Mouse (Mus musculus): Measurements from ENCODE around the gene Bsg. TPM values are rescaled to one million over a fixed set of nuclear protein-coding genes. Genes with fewer than 3 reads are reported as not detected.

The Bsg gene
- total and polyA plus RNA-seq, 3 experiments = 318 to 700 (median 346) TPM

DNA sequence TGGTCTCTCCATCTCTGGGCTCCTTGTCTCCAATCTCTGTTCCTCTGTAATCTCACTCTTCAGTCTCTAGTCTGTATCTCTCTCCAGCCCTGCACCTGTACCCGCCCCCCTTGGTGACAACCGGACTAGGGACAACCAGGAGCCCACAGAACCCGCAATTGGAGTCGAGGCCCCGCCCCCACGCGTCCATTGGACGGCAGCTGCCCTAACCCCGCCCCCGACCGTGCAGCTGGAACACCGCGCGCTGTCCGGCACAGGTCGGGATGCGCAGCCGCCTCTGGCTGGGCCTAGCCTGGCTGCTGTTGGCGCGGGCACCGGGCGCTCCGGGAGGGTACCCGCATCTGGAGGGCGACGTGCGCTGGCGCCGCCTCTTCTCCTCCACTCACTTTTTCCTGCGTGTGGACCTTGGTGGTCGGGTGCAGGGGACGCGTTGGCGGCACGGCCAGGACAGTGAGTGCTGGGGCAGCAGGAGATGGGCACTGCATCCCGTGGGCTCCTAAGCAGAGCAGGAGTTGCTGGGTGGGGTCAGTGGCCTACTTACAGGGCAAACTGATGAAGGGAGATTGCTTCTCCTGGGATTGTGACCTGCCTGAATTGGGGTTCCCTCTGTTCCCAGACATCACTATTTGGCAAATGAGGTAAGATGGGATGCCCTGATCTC is 50.7 kb downstream of the Bsg start, which contains the start of gene Fgf22:
Gene Fgf22, plus strand, starts transcription at position 221 of the 661 bp plus-strand sequence.
- DNase-seq (ENCODE audit: low read depth, low spot score) = no peak
- no peak for TF ChIP-seq E2F4 (IDR thresholded peaks at IDR 0.05; ENCODE audit: borderline replicate concordance, low read depth, low read length)
- TF ChIP-seq CHD1 (IDR thresholded peaks at IDR 0.05; ENCODE audit: low read depth, low read length) = no peak
- no peak for TF ChIP-seq NELFE (IDR thresholded peaks at IDR 0.05; ENCODE audit: low read depth, low read length)
- TF ChIP-seq RAD21 (IDR thresholded peaks at IDR 0.05; ENCODE audit: low read depth, low read length) = no peak
- TF ChIP-seq MEF2A (IDR thresholded peaks at IDR 0.05; ENCODE audit: extremely low read depth, insufficient replicate concordance, low read depth, low read length, poor library complexity, severe bottlenecking) = no peak
- no peak for TF ChIP-seq MYC (IDR thresholded peaks at IDR 0.05; ENCODE audit: low read depth, low read length)
- no peak for TF ChIP-seq EP300 (IDR thresholded peaks at IDR 0.05; ENCODE audit: low read depth in 1 of 2, low read length in 2 of 2)
- TF ChIP-seq GATA1 (IDR thresholded peaks at IDR 0.05; ENCODE audit: low read depth, low read length) = no peak
- no peak for TF ChIP-seq TAL1 (IDR thresholded peaks at IDR 0.05; ENCODE audit: low read length)
- no peak for TF ChIP-seq MAZ (IDR thresholded peaks at IDR 0.05; ENCODE audit: low read depth, low read length)
- no peak for TF ChIP-seq USF2 (IDR thresholded peaks at IDR 0.05; ENCODE audit: borderline replicate concordance in 1 of 2, insufficient read depth in 1 of 2, low read depth in 1 of 2, low read length in 2 of 2)
- no peak for TF ChIP-seq UBTF (IDR thresholded peaks at IDR 0.05; ENCODE audit: borderline replicate concordance, insufficient read depth, low read depth, low read length)
- TF ChIP-seq CHD2 (IDR thresholded peaks at IDR 0.05; ENCODE audit: low read length) = no peak
- no peak for TF ChIP-seq POLR2A (IDR thresholded peaks at IDR 0.05; ENCODE audit: control insufficient read depth in 1 of 2, insufficient read depth in 1 of 2, low read depth in 1 of 2, low read length in 2 of 2, poor library complexity in 1 of 2)
- TF ChIP-seq TCF12 (IDR thresholded peaks at IDR 0.05; ENCODE audit: low read depth, low read length) = no peak
- no peak for TF ChIP-seq RCOR1 (IDR thresholded peaks at IDR 0.05; ENCODE audit: low read depth, low read length)
- TF ChIP-seq MXI1 (IDR thresholded peaks at IDR 0.05; ENCODE audit: low read depth, low read length) = no peak
- no peaks in the 10 kb centered on the region for H3K79me2 ChIP-seq (ENCODE audit: control insufficient read depth, insufficient read depth, low read length, poor library complexity)
- H3K9ac ChIP-seq (ENCODE audit: control insufficient read depth, low read depth, low read length, poor library complexity, severe bottlenecking) = no peak within 1 kb of the TSS
- H3K4me1 ChIP-seq (ENCODE audit: control insufficient read depth in 1 of 2, insufficient read depth in 2 of 2, low read length in 2 of 2) = no peaks in the 10 kb centered on the region
- no peak within 1 kb of the TSS for H3K27ac ChIP-seq (ENCODE audit: control insufficient read depth, low read depth, low read length)
- no peaks in the 10 kb centered on the region for H3K9me3 ChIP-seq (replicated peaks; ENCODE audit: insufficient read depth, low read length)
- H3K4me3 ChIP-seq (ENCODE audit: control insufficient read depth in 1 of 2, insufficient read depth in 1 of 2, low read depth in 2 of 2, low read length in 2 of 2) = no peak within 1 kb of the TSS
- H3K27me3 ChIP-seq (ENCODE audit: control insufficient read depth in 1 of 2, insufficient read depth in 2 of 2, low read length in 2 of 2) = no peaks in the 10 kb centered on the region
- H3K36me3 ChIP-seq (ENCODE audit: control insufficient read depth in 1 of 2, insufficient read depth in 2 of 2, low read length in 2 of 2) = peaks cover 0 to 4% of the 10 kb centered on the region in 2 experiments; a peak in 1 of 4 replicates

DNA sequence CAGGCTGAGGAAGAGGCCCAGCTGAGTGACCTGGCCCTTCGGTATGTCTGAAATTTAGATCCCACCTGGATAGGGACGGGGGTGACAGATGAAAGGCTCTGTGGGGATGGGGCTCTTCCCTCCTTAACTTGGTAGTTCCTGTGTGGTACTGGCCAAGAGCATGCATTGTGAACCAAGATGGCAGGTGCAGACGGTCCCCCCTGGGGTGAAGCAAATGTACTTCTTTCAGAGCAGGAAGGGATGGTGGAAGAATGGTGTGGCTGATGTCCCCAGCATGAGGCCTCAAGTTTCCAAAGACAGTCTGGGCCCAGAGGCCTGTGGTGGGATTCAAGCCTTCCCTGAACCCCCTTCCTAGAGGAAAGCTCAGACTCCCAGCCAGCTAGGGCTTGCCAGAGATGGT is 51.6 kb downstream of the Bsg start:
- H3K9me3 ChIP-seq (replicated peaks; ENCODE audit: insufficient read depth, low read length) = no peaks in the 10 kb centered on the region
- DNase-seq (ENCODE audit: low read depth, low spot score) = no peak
- H3K4me1 ChIP-seq (ENCODE audit: control insufficient read depth in 1 of 2, insufficient read depth in 2 of 2, low read length in 2 of 2) = no peaks in the 10 kb centered on the region
- no peaks in the 10 kb centered on the region for H3K79me2 ChIP-seq (ENCODE audit: control insufficient read depth, insufficient read depth, low read length, poor library complexity)
- peaks cover 0 to 4% of the 10 kb centered on the region in 2 experiments; a peak in 1 of 4 replicates for H3K36me3 ChIP-seq (ENCODE audit: control insufficient read depth in 1 of 2, insufficient read depth in 2 of 2, low read length in 2 of 2)
- no peak overlapping the region for H3K9ac ChIP-seq (ENCODE audit: control insufficient read depth, low read depth, low read length, poor library complexity, severe bottlenecking)
- no peak overlapping the region for H3K4me3 ChIP-seq (ENCODE audit: control insufficient read depth in 1 of 2, insufficient read depth in 1 of 2, low read depth in 2 of 2, low read length in 2 of 2)
- TF ChIP-seq KAT2A (conservative IDR thresholded peaks at IDR 0.05; ENCODE audit: low read depth, low read length) (no peak), SMC3 (IDR thresholded peaks at IDR 0.05; ENCODE audit: low read depth, low read length) (no peak), BHLHE40 (IDR thresholded peaks at IDR 0.05; ENCODE audit: borderline replicate concordance, low read depth, low read length) (no peak), NELFE (IDR thresholded peaks at IDR 0.05; ENCODE audit: low read depth, low read length) (no peak), MYB (IDR thresholded peaks at IDR 0.05; ENCODE audit: low read depth, low read length) (no peak), E2F4 (IDR thresholded peaks at IDR 0.05; ENCODE audit: borderline replicate concordance, low read depth, low read length) (no peak)
- no peak overlapping the region for H3K27ac ChIP-seq (ENCODE audit: control insufficient read depth, low read depth, low read length)
- no peaks in the 10 kb centered on the region for H3K27me3 ChIP-seq (ENCODE audit: control insufficient read depth in 1 of 2, insufficient read depth in 2 of 2, low read length in 2 of 2)
